Comparison of ENCODE assay signal across 9 mouse cellular contexts in genomic region chr13:105293781-105294667, GRCm38 (mm10). TPM values are rescaled to one million over a fixed set of nuclear protein-coding genes. Genes with fewer than 3 reads are reported as not detected.
DNase-seq lines count a peak whose midpoint lies in the region; ATAC-seq and TF ChIP-seq lines count a peak whose summit lies in the region.
"Had no signal": no experiment of that assay in that cellular context is flagged by ENCODE, and none has a peak within 500 bp of the region (broad histone marks: within the 10 kb centered on the region; RNA-seq: fewer than 3 reads in every experiment).

No protein-coding gene starts in this region.

- TF ChIP-seq CTCF in liver, adult 2 months (IDR thresholded peaks at IDR 0.05; ENCODE audit: low read depth, low read length), result no peak

- ATAC-seq in heart, embryonic 13.5 days (ENCODE audit: extremely low read depth, insufficient number of reproducible peaks, low FRiP score, low TSS enrichment), result peak; percentile 61; the same call in 1 of the 2 replicates
- peak; percentile 93 for ATAC-seq in kidney, embryonic 16.5 days (ENCODE audit: low FRiP score, low TSS enrichment)
- peak; percentile 92 for ATAC-seq in midbrain, embryonic 15.5 days (replicated peaks)

- peak; percentile 17 to 25 for DNase-seq in heart, adult 18-20 months
- DNase-seq in heart, postnatal 25 days (ENCODE audit: low spot score), result no peak
- peak; percentile 76 for DNase-seq in embryonic facial prominence, embryonic 10.5 days (ENCODE audit: low spot score)
- DNase-seq in liver, adult 2 months (ENCODE audit: extremely low read depth, low read depth, low spot score), result no peak
- DNase-seq in testis, postnatal 10 days (ENCODE audit: low spot score), result peak; percentile 80

- peak overlapping the region; percentile 93 for H3K27ac ChIP-seq in embryonic facial prominence, embryonic 10.5 days (replicated peaks)
- H3K27ac ChIP-seq in heart, embryonic 13.5 days (replicated peaks), result no peak overlapping the region
- H3K27ac ChIP-seq in kidney, embryonic 16.5 days (ENCODE audit: low read length), result peak overlapping the region; percentile 50
- H3K27ac ChIP-seq in liver, adult 2 months (replicated peaks; ENCODE audit: insufficient read depth, low read depth, low read length), result no peak overlapping the region
- peak overlapping the region; percentile 81 for H3K27ac ChIP-seq in midbrain, embryonic 15.5 days

- H3K36me3 ChIP-seq in embryonic facial prominence, embryonic 10.5 days (replicated peaks), result no peaks in the 10 kb centered on the region; the same call in 1 of the 2 replicates
- no peaks in the 10 kb centered on the region for H3K36me3 ChIP-seq in heart, embryonic 13.5 days
- no peaks in the 10 kb centered on the region for H3K36me3 ChIP-seq in kidney, embryonic 16.5 days (ENCODE audit: insufficient read depth, low read length)
- no peaks in the 10 kb centered on the region for H3K36me3 ChIP-seq in liver, adult 2 months (ENCODE audit: control insufficient read depth, insufficient read depth, low read length)
- H3K36me3 ChIP-seq in midbrain, embryonic 15.5 days (replicated peaks), result no peaks in the 10 kb centered on the region

- no peak for TF ChIP-seq POLR2A in liver, adult 2 months (IDR thresholded peaks at IDR 0.05; ENCODE audit: extremely low read depth, insufficient read depth, low read length)

- H3K9me3 ChIP-seq in embryonic facial prominence, embryonic 10.5 days, result no peaks in the 10 kb centered on the region
- H3K9me3 ChIP-seq in heart, embryonic 13.5 days, result no peaks in the 10 kb centered on the region
- H3K9me3 ChIP-seq in kidney, embryonic 16.5 days (ENCODE audit: low read length), result no peaks in the 10 kb centered on the region
- no peaks in the 10 kb centered on the region for H3K9me3 ChIP-seq in midbrain, embryonic 15.5 days

- H3K9ac ChIP-seq in heart, embryonic 13.5 days, result peak overlapping the region; percentile 88
- peak overlapping the region; percentile 91 for H3K9ac ChIP-seq in kidney, embryonic 16.5 days (replicated peaks; ENCODE audit: low read length)
- peak overlapping the region; percentile 66 for H3K9ac ChIP-seq in liver, adult 2 months (ENCODE audit: low read depth, low read length)
- H3K9ac ChIP-seq in midbrain, embryonic 15.5 days, result peak overlapping the region; percentile 76

- intact Hi-C loops in heart, postnatal 25 days (cut with DNase I), result no loop called here

- peaks cover 16% of the 10 kb centered on the region for H3K4me1 ChIP-seq in embryonic facial prominence, embryonic 10.5 days
- H3K4me1 ChIP-seq in heart, embryonic 13.5 days, result peaks cover 13% of the 10 kb centered on the region
- H3K4me1 ChIP-seq in kidney, embryonic 16.5 days (ENCODE audit: insufficient read depth, low read length), result no peaks in the 10 kb centered on the region
- H3K4me1 ChIP-seq in liver, adult 2 months (ENCODE audit: control insufficient read depth, insufficient read depth, low read length), result no peaks in the 10 kb centered on the region
- peaks cover 27% of the 10 kb centered on the region for H3K4me1 ChIP-seq in midbrain, embryonic 15.5 days

- no peaks in the 10 kb centered on the region for H3K79me2 ChIP-seq in liver, adult 2 months (ENCODE audit: control insufficient read depth, insufficient read depth, low read length)

- peak overlapping the region; percentile 87 for H3K4me3 ChIP-seq in embryonic facial prominence, embryonic 10.5 days
- peak overlapping the region; percentile 70 for H3K4me3 ChIP-seq in heart, embryonic 13.5 days
- H3K4me3 ChIP-seq in kidney, embryonic 16.5 days (ENCODE audit: low read length), result peak overlapping the region; percentile 83
- H3K4me3 ChIP-seq in liver, adult 2 months (ENCODE audit: insufficient read depth, low read depth, low read length), result peak overlapping the region; percentile 47
- peak overlapping the region; percentile 80 for H3K4me3 ChIP-seq in midbrain, embryonic 15.5 days

- peaks cover 26% of the 10 kb centered on the region for H3K27me3 ChIP-seq in embryonic facial prominence, embryonic 10.5 days (replicated peaks; ENCODE audit: low read depth, poor library complexity, severe bottlenecking)
- peaks cover 15% of the 10 kb centered on the region for H3K27me3 ChIP-seq in heart, embryonic 13.5 days (replicated peaks)
- no peaks in the 10 kb centered on the region for H3K27me3 ChIP-seq in kidney, embryonic 16.5 days (ENCODE audit: insufficient read depth, low read length)
- H3K27me3 ChIP-seq in liver, adult 2 months (ENCODE audit: control insufficient read depth, insufficient read depth, low read length), result peaks cover 11% of the 10 kb centered on the region
- H3K27me3 ChIP-seq in midbrain, embryonic 15.5 days (replicated peaks), result no peaks in the 10 kb centered on the region

- WGBS in embryonic facial prominence, embryonic 10.5 days, result under 1% methylated on average over 91 of the region's 91 CpGs
- 2% methylated on average over 89 of the region's 91 CpGs for WGBS in heart, embryonic 13.5 days
- WGBS in kidney, embryonic 16.5 days, result under 1% methylated on average over 83 of the region's 91 CpGs
- 2% methylated on average over 90 of the region's 91 CpGs for WGBS in liver, adult 2 months
- under 1% methylated on average over 89 of the region's 91 CpGs for WGBS in midbrain, embryonic 15.5 days

- peak overlapping the region; percentile 94 for H3K4me2 ChIP-seq in heart, embryonic 13.5 days
- peak overlapping the region; percentile 72 for H3K4me2 ChIP-seq in kidney, embryonic 16.5 days (replicated peaks; ENCODE audit: low read depth, low read length)
- H3K4me2 ChIP-seq in midbrain, embryonic 15.5 days, result peak overlapping the region; percentile 79

RNA-seq across cellular contexts. Expression of gene Rnf180, which starts 0.6 kb away (rescaled TPM):
- total RNA-seq in heart, adult 18-20 months (2021), result 1 to 10 TPM; 2.3 TPM
- under 1 TPM; 0.61 to 0.81 TPM for total RNA-seq in heart, postnatal 25 days (2021)
- polyA plus RNA-seq in embryonic facial prominence, embryonic 10.5 days (2016; fragmentation: Nextera tagmentation; extraction: Ambion mirVana), result 5.8 and 7.0 TPM in 2 replicates
- 1.8 and 2.0 TPM in 2 replicates for polyA plus RNA-seq in heart, embryonic 13.5 days (2015; fragmentation: Nextera tagmentation; extraction: Ambion mirVana)
- polyA plus RNA-seq in kidney, embryonic 16.5 days (2015; fragmentation: Nextera tagmentation; extraction: Ambion mirVana), result 5.8 and 6.6 TPM in 2 replicates
- 0.54 and 0.74 TPM in 2 replicates for total RNA-seq in liver, adult 2 months (2014; rRNA removed)
- polyA plus RNA-seq in liver, adult 2 months (2012; rRNA removed), result 0.15 and 0.20 TPM in 2 replicates
- 34.3 and 35.6 TPM in 2 replicates for polyA plus RNA-seq in midbrain, embryonic 15.5 days (2015; fragmentation: Nextera tagmentation; extraction: Ambion mirVana)
- polyA plus RNA-seq: C2C12 had no signal

Comparison
In these comparisons a context has a peak if more than half of its experiments do, and no peak if none do; other contexts are left out.
1. DNase-seq: peak in heart, adult 18-20 months (2 of 2), embryonic facial prominence, embryonic 10.5 days (single experiment) and testis, postnatal 10 days (single experiment); none in heart, postnatal 25 days (single experiment) and liver, adult 2 months (single experiment).
2. H3K27ac ChIP-seq: peak in embryonic facial prominence, embryonic 10.5 days (single experiment), kidney, embryonic 16.5 days (single experiment) and midbrain, embryonic 15.5 days (single experiment); none in heart, embryonic 13.5 days (single experiment) and liver, adult 2 months (single experiment).
3. Peak in every context shown above with its lines, with median percentiles within 50 percentile points of each other: H3K4me3 ChIP-seq, ATAC-seq, H3K4me2 ChIP-seq and H3K9ac ChIP-seq.